Mouse (Mus musculus): ENCODE results near the gene Tcte1. TPM values are rescaled to one million over a fixed set of nuclear protein-coding genes. Genes with fewer than 3 reads are reported as not detected.

The Tcte1 gene
- polyA plus RNA-seq, 1 experiment from 2014 or later = 8.5 TPM

DNA sequence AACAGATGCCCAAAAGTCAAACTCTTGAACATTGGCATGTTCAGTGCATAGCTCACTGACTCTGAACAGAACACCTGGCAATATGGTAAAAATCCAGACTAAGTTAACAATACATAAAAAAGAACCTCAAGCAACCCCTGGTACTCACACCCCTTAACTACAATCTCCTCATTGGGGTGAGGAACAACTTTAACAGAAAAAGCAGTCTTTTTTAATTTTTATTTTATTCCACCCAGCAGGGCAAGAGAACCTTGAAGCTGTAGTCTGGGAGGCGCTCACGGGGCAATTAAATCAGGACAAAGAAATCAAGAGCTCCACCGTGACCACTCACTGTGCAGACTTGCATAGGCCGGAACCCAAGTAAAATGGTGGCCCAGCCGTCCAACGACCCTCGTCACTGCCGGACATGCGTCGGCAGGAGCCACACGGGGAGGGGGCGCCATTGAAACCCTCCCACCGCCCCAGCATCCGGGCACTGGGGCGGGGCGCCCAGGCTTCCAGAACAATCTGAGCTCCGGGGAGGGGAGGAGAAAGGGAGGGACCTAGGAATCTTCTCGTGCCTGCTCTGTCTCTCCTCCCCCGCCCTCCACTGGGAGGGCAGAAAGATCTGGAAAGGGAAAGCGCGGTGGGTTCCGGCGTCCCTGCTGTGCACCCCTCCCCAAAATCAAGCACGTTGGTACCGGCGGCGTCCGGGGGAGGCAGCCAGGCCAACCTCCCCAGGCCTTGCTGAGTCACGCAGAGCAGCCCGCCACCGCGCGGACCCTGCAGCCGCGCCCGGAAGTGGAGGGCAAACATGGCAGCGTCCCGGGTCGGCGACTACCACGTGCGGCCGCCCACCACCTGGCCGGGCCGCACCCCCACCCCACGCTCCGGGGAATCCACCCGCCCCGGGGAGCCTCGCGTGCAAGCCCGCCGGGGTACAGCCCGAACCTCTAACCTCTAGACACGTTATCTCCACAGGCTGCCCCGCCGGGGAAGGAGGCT, 49.2 kb downstream of the Tcte1 start:
- peaks cover 43% of the 10 kb centered on the region for H3K36me3 ChIP-seq (ENCODE audit: control insufficient read depth, insufficient read depth, low read length)
- DNase-seq (ENCODE audit: low spot score) (peak; percentile 90), ATAC-seq (peak; percentile 57)
- H3K9ac ChIP-seq (ENCODE audit: low read length) = peak overlapping the region; percentile 99
- 1% methylated on average over 49 of the region's 57 CpGs for WGBS
- peak overlapping the region; percentile 99 for H3K4me3 ChIP-seq (ENCODE audit: low read depth, low read length)
- H3K27me3 ChIP-seq (replicated peaks; ENCODE audit: control insufficient read depth, insufficient read depth, low read length) = no peaks in the 10 kb centered on the region
- peak overlapping the region; percentile 98 for H3K27ac ChIP-seq (ENCODE audit: low read depth, low read length)
- H3K4me2 ChIP-seq (ENCODE audit: low read length) = peak overlapping the region; percentile 95
- peaks cover 6% of the 10 kb centered on the region for H3K4me1 ChIP-seq (ENCODE audit: control insufficient read depth, insufficient read depth, low read length)
- H3K9me3 ChIP-seq (replicated peaks; ENCODE audit: control insufficient read depth, low read length) = no peaks in the 10 kb centered on the region

GRCm38 (mm10) chr17:45573087-45573779, 50.0 kb downstream of the Tcte1 start, which contains the start of gene Hsp90ab1:
Gene Hsp90ab1, minus strand, starts transcription at chr17:45573271.
- H3K27me3 ChIP-seq (replicated peaks; ENCODE audit: control insufficient read depth, insufficient read depth, low read length) = no peaks in the 10 kb centered on the region
- H3K27ac ChIP-seq (ENCODE audit: low read depth, low read length) = peak within 1 kb of the TSS; percentile 98
- H3K4me1 ChIP-seq (ENCODE audit: control insufficient read depth, insufficient read depth, low read length) = peaks cover 6% of the 10 kb centered on the region
- DNase-seq (ENCODE audit: low spot score) (peak; percentile 99), ATAC-seq (peak; percentile 81)
- no peaks in the 10 kb centered on the region for H3K9me3 ChIP-seq (replicated peaks; ENCODE audit: control insufficient read depth, low read length)
- H3K9ac ChIP-seq (ENCODE audit: low read length) = peak within 1 kb of the TSS; percentile 99
- WGBS = under 1% methylated on average over 41 of the region's 41 CpGs
- peaks cover 35% of the 10 kb centered on the region for H3K36me3 ChIP-seq (ENCODE audit: control insufficient read depth, insufficient read depth, low read length)
- H3K4me3 ChIP-seq (ENCODE audit: low read depth, low read length) = peak within 1 kb of the TSS; percentile 99
- peak within 1 kb of the TSS; percentile 95 for H3K4me2 ChIP-seq (ENCODE audit: low read length)

GRCm38 (mm10) chr17:45573780-45574123, 50.5 kb downstream of the Tcte1 start:
- Histone ChIP-seq H3K4me1 (ENCODE audit: control insufficient read depth, insufficient read depth, low read length) (peaks cover 6% of the 10 kb centered on the region), H3K9me3 (replicated peaks; ENCODE audit: control insufficient read depth, low read length) (no peaks in the 10 kb centered on the region), H3K27me3 (replicated peaks; ENCODE audit: control insufficient read depth, insufficient read depth, low read length) (no peaks in the 10 kb centered on the region), H3K4me3 (ENCODE audit: low read depth, low read length) (peak overlapping the region; percentile 99), H3K36me3 (ENCODE audit: control insufficient read depth, insufficient read depth, low read length) (peaks cover 30% of the 10 kb centered on the region), H3K9ac (ENCODE audit: low read length) (peak overlapping the region; percentile 99), H3K4me2 (ENCODE audit: low read length) (peak overlapping the region; percentile 95), H3K27ac (ENCODE audit: low read depth, low read length) (peak overlapping the region; percentile 98)
- WGBS = under 1% methylated on average over 17 of the region's 18 CpGs
- ATAC-seq (peak; percentile 65), DNase-seq (ENCODE audit: low spot score) (peak; percentile 96)

DNA sequence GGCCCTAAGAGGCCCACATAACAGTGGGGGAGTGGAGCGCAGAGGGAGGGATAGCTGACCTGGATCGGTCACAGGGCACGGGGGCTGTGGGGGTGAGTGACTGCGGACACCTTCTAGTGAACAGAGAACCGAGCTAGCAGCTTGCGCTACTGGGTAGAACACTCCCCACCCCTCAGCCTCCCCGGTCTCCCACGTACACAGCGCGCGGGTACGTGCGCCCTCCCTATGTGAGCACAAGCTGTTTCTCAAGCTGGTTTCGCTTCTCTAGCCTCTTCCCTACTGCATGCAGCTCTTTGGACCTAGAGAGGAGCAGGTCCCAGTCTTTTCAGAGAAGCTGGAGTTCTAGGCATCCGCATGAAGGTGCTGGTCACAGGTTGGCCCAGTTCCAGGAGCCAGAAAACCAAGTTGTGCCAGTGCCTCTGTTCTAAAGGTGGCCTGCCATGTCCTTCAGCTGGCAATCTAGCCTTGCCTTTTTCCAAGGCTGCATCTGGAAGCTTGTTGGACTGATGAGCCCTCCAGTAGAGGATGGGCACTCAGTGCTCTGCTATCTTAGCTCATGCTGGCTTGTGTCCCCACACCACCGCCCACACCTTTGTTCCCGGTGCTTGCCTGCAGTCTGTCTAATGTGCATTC, 51.0 kb downstream of the Tcte1 start:
- Histone ChIP-seq H3K27ac (ENCODE audit: low read depth, low read length) (peak overlapping the region; percentile 98), H3K9ac (ENCODE audit: low read length) (peak overlapping the region; percentile 99), H3K27me3 (replicated peaks; ENCODE audit: control insufficient read depth, insufficient read depth, low read length) (no peaks in the 10 kb centered on the region), H3K36me3 (ENCODE audit: control insufficient read depth, insufficient read depth, low read length) (peaks cover 25% of the 10 kb centered on the region), H3K4me3 (ENCODE audit: low read depth, low read length) (peak overlapping the region; percentile 99), H3K4me1 (ENCODE audit: control insufficient read depth, insufficient read depth, low read length) (peaks cover 6% of the 10 kb centered on the region), H3K4me2 (ENCODE audit: low read length) (peak overlapping the region; percentile 95), H3K9me3 (replicated peaks; ENCODE audit: control insufficient read depth, low read length) (no peaks in the 10 kb centered on the region)
- under 1% methylated on average over 17 of the region's 17 CpGs for WGBS
- ATAC-seq (peak; percentile 60), DNase-seq (ENCODE audit: low spot score) (peak; percentile 88)

GRCm38 (mm10) chr17:45575123-45575897, 52.1 kb downstream of the Tcte1 start:
- no peaks in the 10 kb centered on the region for H3K27me3 ChIP-seq (replicated peaks; ENCODE audit: control insufficient read depth, insufficient read depth, low read length)
- peaks cover 6% of the 10 kb centered on the region for H3K4me1 ChIP-seq (ENCODE audit: control insufficient read depth, insufficient read depth, low read length)
- 88% methylated on average over 8 of the region's 8 CpGs for WGBS
- DNase-seq (ENCODE audit: low spot score) (no peak), ATAC-seq (no peak)
- H3K9me3 ChIP-seq (replicated peaks; ENCODE audit: control insufficient read depth, low read length) = no peaks in the 10 kb centered on the region
- no peak overlapping the region for H3K4me2 ChIP-seq (ENCODE audit: low read length)
- peak overlapping the region; percentile 98 for H3K27ac ChIP-seq (ENCODE audit: low read depth, low read length)
- H3K9ac ChIP-seq (ENCODE audit: low read length) = peak overlapping the region; percentile 99; the same call in 1 of the 2 replicates
- H3K36me3 ChIP-seq (ENCODE audit: control insufficient read depth, insufficient read depth, low read length) = peaks cover 14% of the 10 kb centered on the region
- no peak overlapping the region for H3K4me3 ChIP-seq (ENCODE audit: low read depth, low read length)

DNA sequence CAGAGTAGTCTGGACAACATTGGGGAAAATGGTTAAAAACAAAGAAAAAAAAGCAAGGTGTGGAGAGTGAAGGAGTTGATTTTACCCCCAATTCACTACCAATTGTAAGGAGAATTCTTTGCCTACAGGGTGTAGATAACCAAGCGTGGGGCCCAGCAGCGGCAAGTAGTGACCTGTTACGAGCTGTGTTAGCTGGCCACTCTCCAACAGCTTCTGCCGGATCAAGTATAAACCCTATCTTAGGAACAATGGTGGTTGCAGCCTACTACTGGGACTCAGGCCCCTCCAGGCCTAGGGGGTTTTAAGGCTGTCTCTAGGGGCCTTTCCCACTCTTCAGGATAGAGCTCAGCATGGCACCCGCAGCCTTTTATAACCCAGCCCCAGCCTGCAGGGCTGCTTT, 55.0 kb downstream of the Tcte1 start:
- Histone ChIP-seq H3K9me3 (replicated peaks; ENCODE audit: control insufficient read depth, low read length) (no peaks in the 10 kb centered on the region), H3K36me3 (ENCODE audit: control insufficient read depth, insufficient read depth, low read length) (no peaks in the 10 kb centered on the region), H3K4me2 (ENCODE audit: low read length) (no peak overlapping the region), H3K4me1 (ENCODE audit: control insufficient read depth, insufficient read depth, low read length) (peaks cover 6% of the 10 kb centered on the region), H3K4me3 (ENCODE audit: low read depth, low read length) (no peak overlapping the region), H3K9ac (ENCODE audit: low read length) (no peak overlapping the region), H3K27me3 (replicated peaks; ENCODE audit: control insufficient read depth, insufficient read depth, low read length) (no peaks in the 10 kb centered on the region), H3K27ac (ENCODE audit: low read depth, low read length) (no peak overlapping the region)
- ATAC-seq = no peak
- 44% methylated on average over 5 of the region's 5 CpGs for WGBS
- no peak for DNase-seq (ENCODE audit: low spot score)

DNA sequence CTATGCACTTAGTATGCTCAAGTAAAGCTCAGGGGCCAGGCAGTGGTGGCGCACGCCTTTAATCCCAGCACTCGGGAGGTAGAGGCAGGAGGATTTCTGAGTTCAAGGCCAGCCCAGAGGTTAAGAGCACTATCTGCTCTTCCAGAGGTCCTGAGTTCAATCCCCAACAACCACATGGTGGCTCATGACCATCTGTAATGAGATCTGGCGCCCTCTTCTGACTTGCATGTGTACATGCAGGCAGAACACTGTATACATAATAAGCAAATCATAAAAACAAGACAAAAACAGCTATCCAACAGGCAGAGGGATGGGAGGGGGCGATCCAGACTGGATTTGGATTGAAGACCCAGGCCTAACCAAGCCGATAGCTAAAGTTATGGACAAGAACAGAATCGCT, 55.6 kb downstream of the Tcte1 start:
- DNase-seq (ENCODE audit: low spot score) (no peak), ATAC-seq (no peak)
- H3K9ac ChIP-seq (ENCODE audit: low read length) = no peak overlapping the region
- WGBS = 65% methylated on average over 7 of the region's 7 CpGs
- no peak overlapping the region for H3K4me3 ChIP-seq (ENCODE audit: low read depth, low read length)
- H3K36me3 ChIP-seq (ENCODE audit: control insufficient read depth, insufficient read depth, low read length) = no peaks in the 10 kb centered on the region
- H3K27ac ChIP-seq (ENCODE audit: low read depth, low read length) = no peak overlapping the region
- no peaks in the 10 kb centered on the region for H3K27me3 ChIP-seq (replicated peaks; ENCODE audit: control insufficient read depth, insufficient read depth, low read length)
- no peaks in the 10 kb centered on the region for H3K9me3 ChIP-seq (replicated peaks; ENCODE audit: control insufficient read depth, low read length)
- peaks cover 6% of the 10 kb centered on the region for H3K4me1 ChIP-seq (ENCODE audit: control insufficient read depth, insufficient read depth, low read length)
- H3K4me2 ChIP-seq (ENCODE audit: low read length) = no peak overlapping the region

GRCm38 (mm10) chr17:45579554-45579953, 56.3 kb downstream of the Tcte1 start:
- no peak overlapping the region for H3K4me3 ChIP-seq (ENCODE audit: low read depth, low read length)
- H3K9me3 ChIP-seq (replicated peaks; ENCODE audit: control insufficient read depth, low read length) = no peaks in the 10 kb centered on the region
- no peak overlapping the region for H3K9ac ChIP-seq (ENCODE audit: low read length)
- H3K27ac ChIP-seq (ENCODE audit: low read depth, low read length) = no peak overlapping the region
- no peaks in the 10 kb centered on the region for H3K36me3 ChIP-seq (ENCODE audit: control insufficient read depth, insufficient read depth, low read length)
- no peaks in the 10 kb centered on the region for H3K27me3 ChIP-seq (replicated peaks; ENCODE audit: control insufficient read depth, insufficient read depth, low read length)
- DNase-seq (ENCODE audit: low spot score) = no peak
- no peak for ATAC-seq
- WGBS = 84% methylated on average over 4 of the region's 4 CpGs
- H3K4me2 ChIP-seq (ENCODE audit: low read length) = no peak overlapping the region
- peaks cover 7% of the 10 kb centered on the region for H3K4me1 ChIP-seq (ENCODE audit: control insufficient read depth, insufficient read depth, low read length)

Measured in forebrain, embryonic 14.5 days (tissue).